Mouse (Mus musculus): ENCODE measurements at regions not wholly inside any gene's neighbourhood (a gene's known extent, or its start where the extent isn't known, plus 50 kb on each side); places are given as distances from the start of the nearest gene placed in this dataset.
A peak's percentile ranks its signal among the peaks of the same experiment; 100 is the strongest.

GRCm38 (mm10) chr10:17352202-17352994 is 370.6 kb upstream of the Cited2 start:
- H3K4me3 ChIP-seq = no peak overlapping the region
- H3K4me1 ChIP-seq = peaks cover 17% of the 10 kb centered on the region
- no peak overlapping the region for H3K9ac ChIP-seq
- ATAC-seq (ENCODE audit: insufficient number of reproducible peaks, insufficient read depth, low FRiP score, low TSS enrichment, low read depth) = no peak
- no peaks in the 10 kb centered on the region for H3K9me3 ChIP-seq
- H3K27ac ChIP-seq = no peak overlapping the region
- WGBS = 65% methylated on average over 14 of the region's 14 CpGs
- no peak overlapping the region for H3K4me2 ChIP-seq
- H3K36me3 ChIP-seq = no peaks in the 10 kb centered on the region
- no peaks in the 10 kb centered on the region for H3K27me3 ChIP-seq

- no peak for ATAC-seq (ENCODE audit: insufficient number of reproducible peaks, insufficient read depth, low FRiP score, low TSS enrichment, low read depth)
Measured at GRCm38 (mm10) chr10:17355476-17355875, 367.5 kb upstream of the Cited2 start.

GRCm38 (mm10) chr10:17356041-17356440 is 367.0 kb upstream of the Cited2 start:
- ATAC-seq (ENCODE audit: insufficient number of reproducible peaks, insufficient read depth, low FRiP score, low TSS enrichment, low read depth) = no peak
- Histone ChIP-seq H3K36me3 (no peaks in the 10 kb centered on the region), H3K9ac (no peak overlapping the region), H3K4me2 (no peak overlapping the region), H3K27ac (peak overlapping the region; percentile 24; the same call in 1 of the 2 replicates), H3K4me3 (no peak overlapping the region), H3K27me3 (no peaks in the 10 kb centered on the region), H3K4me1 (peaks cover 17% of the 10 kb centered on the region), H3K9me3 (no peaks in the 10 kb centered on the region)
- WGBS = 10% methylated on average over 3 of the region's 3 CpGs

More at GRCm38 (mm10) chr10:17355476-17355875, 367.5 kb upstream of the Cited2 start:
- Histone ChIP-seq H3K4me2 (no peak overlapping the region), H3K9ac (no peak overlapping the region), H3K9me3 (no peaks in the 10 kb centered on the region), H3K27me3 (no peaks in the 10 kb centered on the region), H3K27ac (peak overlapping the region; percentile 24; the same call in 1 of the 2 replicates), H3K36me3 (no peaks in the 10 kb centered on the region), H3K4me3 (no peak overlapping the region), H3K4me1 (peaks cover 17% of the 10 kb centered on the region)
- 17% methylated on average over 4 of the region's 4 CpGs for WGBS

- Histone ChIP-seq H3K36me3 (no peaks in the 10 kb centered on the region), H3K27me3 (no peaks in the 10 kb centered on the region), H3K4me2 (no peak overlapping the region), H3K9ac (no peak overlapping the region), H3K4me3 (no peak overlapping the region), H3K4me1 (peaks cover 4% of the 10 kb centered on the region; the same call in 1 of the 2 replicates), H3K27ac (no peak overlapping the region), H3K9me3 (no peaks in the 10 kb centered on the region)
- WGBS = 50% methylated on average over 3 of the region's 3 CpGs
- ATAC-seq (ENCODE audit: insufficient number of reproducible peaks, insufficient read depth, low FRiP score, low TSS enrichment, low read depth) = no peak
Measured at GRCm38 (mm10) chr10:17362643-17363042, 360.4 kb upstream of the Cited2 start.

- Histone ChIP-seq H3K9ac (no peak overlapping the region), H3K4me1 (peaks cover 4% of the 10 kb centered on the region; the same call in 1 of the 2 replicates), H3K36me3 (no peaks in the 10 kb centered on the region), H3K27ac (no peak overlapping the region), H3K27me3 (no peaks in the 10 kb centered on the region), H3K4me2 (no peak overlapping the region), H3K9me3 (no peaks in the 10 kb centered on the region), H3K4me3 (no peak overlapping the region)
- ATAC-seq (ENCODE audit: insufficient number of reproducible peaks, insufficient read depth, low FRiP score, low TSS enrichment, low read depth) = no peak
- 61% methylated on average over 3 of the region's 3 CpGs for WGBS
Measured at GRCm38 (mm10) chr10:17366042-17366740, 356.8 kb upstream of the Cited2 start.

GRCm38 (mm10) chr10:17367026-17367425 is 356.0 kb upstream of the Cited2 start:
- Histone ChIP-seq H3K4me3 (no peak overlapping the region), H3K4me2 (no peak overlapping the region), H3K27me3 (no peaks in the 10 kb centered on the region), H3K9ac (no peak overlapping the region), H3K4me1 (peaks cover 4% of the 10 kb centered on the region; the same call in 1 of the 2 replicates), H3K27ac (no peak overlapping the region), H3K9me3 (no peaks in the 10 kb centered on the region), H3K36me3 (no peaks in the 10 kb centered on the region)
- WGBS = 19% methylated on average over 5 of the region's 5 CpGs
- ATAC-seq (ENCODE audit: insufficient number of reproducible peaks, insufficient read depth, low FRiP score, low TSS enrichment, low read depth) = no peak

- Histone ChIP-seq H3K36me3 (no peaks in the 10 kb centered on the region), H3K9me3 (no peaks in the 10 kb centered on the region), H3K27ac (no peak overlapping the region), H3K9ac (no peak overlapping the region), H3K27me3 (no peaks in the 10 kb centered on the region), H3K4me2 (no peak overlapping the region), H3K4me3 (no peak overlapping the region), H3K4me1 (peaks cover 4% of the 10 kb centered on the region; the same call in 1 of the 2 replicates)
- ATAC-seq (ENCODE audit: insufficient number of reproducible peaks, insufficient read depth, low FRiP score, low TSS enrichment, low read depth) = no peak
Measured at GRCm38 (mm10) chr10:17367430-17367829, 355.6 kb upstream of the Cited2 start.

GRCm38 (mm10) chr10:17368636-17369035 is 354.4 kb upstream of the Cited2 start:
- no peaks in the 10 kb centered on the region for H3K9me3 ChIP-seq
- no peaks in the 10 kb centered on the region for H3K27me3 ChIP-seq
- ATAC-seq (ENCODE audit: insufficient number of reproducible peaks, insufficient read depth, low FRiP score, low TSS enrichment, low read depth) = no peak
- H3K4me2 ChIP-seq = no peak overlapping the region
- H3K36me3 ChIP-seq = no peaks in the 10 kb centered on the region
- WGBS = 85% methylated on average over 1 of the region's 1 CpGs
- H3K4me1 ChIP-seq = peaks cover 4% of the 10 kb centered on the region; the same call in 1 of the 2 replicates
- no peak overlapping the region for H3K27ac ChIP-seq
- H3K4me3 ChIP-seq = no peak overlapping the region
- H3K9ac ChIP-seq = no peak overlapping the region

- Histone ChIP-seq H3K36me3 (no peaks in the 10 kb centered on the region), H3K27me3 (no peaks in the 10 kb centered on the region), H3K9ac (no peak overlapping the region), H3K27ac (no peak overlapping the region), H3K4me2 (no peak overlapping the region), H3K9me3 (no peaks in the 10 kb centered on the region), H3K4me1 (no peaks in the 10 kb centered on the region), H3K4me3 (no peak overlapping the region)
- no peak for ATAC-seq (ENCODE audit: insufficient number of reproducible peaks, insufficient read depth, low FRiP score, low TSS enrichment, low read depth)
- WGBS = 76% methylated on average over 2 of the region's 2 CpGs
Measured at GRCm38 (mm10) chr10:17372905-17373304, 350.1 kb upstream of the Cited2 start.

- no peaks in the 10 kb centered on the region for H3K36me3 ChIP-seq
- WGBS = 25% methylated on average over 2 of the region's 2 CpGs
- H3K4me2 ChIP-seq = no peak overlapping the region
- no peaks in the 10 kb centered on the region for H3K9me3 ChIP-seq
- H3K4me1 ChIP-seq = no peaks in the 10 kb centered on the region
- H3K27ac ChIP-seq = no peak overlapping the region
- H3K4me3 ChIP-seq = no peak overlapping the region
- ATAC-seq (ENCODE audit: insufficient number of reproducible peaks, insufficient read depth, low FRiP score, low TSS enrichment, low read depth) = no peak
- H3K9ac ChIP-seq = no peak overlapping the region
- H3K27me3 ChIP-seq = no peaks in the 10 kb centered on the region
Measured at GRCm38 (mm10) chr10:17374047-17374446, 349.0 kb upstream of the Cited2 start.

- 79% methylated on average over 6 of the region's 6 CpGs for WGBS
- H3K27me3 ChIP-seq = no peaks in the 10 kb centered on the region
- no peak for ATAC-seq (ENCODE audit: insufficient number of reproducible peaks, insufficient read depth, low FRiP score, low TSS enrichment, low read depth)
Measured at GRCm38 (mm10) chr10:17382990-17383389, 340.0 kb upstream of the Cited2 start.

GRCm38 (mm10) chr10:17385181-17385580 is 337.8 kb upstream of the Cited2 start:
- Histone ChIP-seq H3K9ac (no peak overlapping the region), H3K36me3 (no peaks in the 10 kb centered on the region), H3K4me3 (no peak overlapping the region), H3K9me3 (no peaks in the 10 kb centered on the region), H3K27me3 (no peaks in the 10 kb centered on the region), H3K4me2 (no peak overlapping the region), H3K4me1 (no peaks in the 10 kb centered on the region), H3K27ac (no peak overlapping the region)
- 18% methylated on average over 1 of the region's 1 CpGs for WGBS
- ATAC-seq (ENCODE audit: insufficient number of reproducible peaks, insufficient read depth, low FRiP score, low TSS enrichment, low read depth) = no peak

More at GRCm38 (mm10) chr10:17382990-17383389, 340.0 kb upstream of the Cited2 start:
- Histone ChIP-seq H3K36me3 (no peaks in the 10 kb centered on the region), H3K9ac (no peak overlapping the region), H3K9me3 (no peaks in the 10 kb centered on the region), H3K27ac (no peak overlapping the region), H3K4me1 (no peaks in the 10 kb centered on the region), H3K4me3 (no peak overlapping the region), H3K4me2 (no peak overlapping the region)

All from embryonic facial prominence, embryonic 13.5 days (tissue).